Mouse (Mus musculus): ENCODE results near the gene Casp7.
"Not testable (repeated sequence)": the region's sequence is repeated elsewhere in the genome, so short reads cannot be mapped to it uniquely, and the experiment has no call there.

Gene Casp7

GRCm38 (mm10) chr19:56396669-56397621, at the start of gene Casp7:
TSS of gene Casp7 (plus strand) at chr19:56397129.
- DNase-seq (ENCODE audit: extremely low spot score): peak; percentile 81

- no peak for DNase-seq (ENCODE audit: extremely low spot score)
Observed at GRCm38 (mm10) chr19:56349295-56349694, 47.6 kb upstream of the Casp7 start.

- no peak for DNase-seq (ENCODE audit: extremely low spot score)
Observed at GRCm38 (mm10) chr19:56353689-56354088, 43.2 kb upstream of the Casp7 start.

- no peak for DNase-seq (ENCODE audit: extremely low spot score)
Observed at GRCm38 (mm10) chr19:56355201-56355600, 41.7 kb upstream of the Casp7 start.

GRCm38 (mm10) chr19:56356480-56357373, 40.2 kb upstream of the Casp7 start:
- peak; percentile 70 for DNase-seq (ENCODE audit: extremely low spot score)

- DNase-seq (ENCODE audit: extremely low spot score): not testable (repeated sequence)
Observed at GRCm38 (mm10) chr19:56357374-56357708, 39.6 kb upstream of the Casp7 start.

GRCm38 (mm10) chr19:56358890-56359289, 38.0 kb upstream of the Casp7 start:
- DNase-seq (ENCODE audit: extremely low spot score): no peak

- no peak for DNase-seq (ENCODE audit: extremely low spot score)
Observed at GRCm38 (mm10) chr19:56363721-56364460, 33.0 kb upstream of the Casp7 start.

- no peak for DNase-seq (ENCODE audit: extremely low spot score)
Observed at GRCm38 (mm10) chr19:56364563-56364962, 32.4 kb upstream of the Casp7 start.

GRCm38 (mm10) chr19:56366168-56366567, 30.8 kb upstream of the Casp7 start:
- DNase-seq (ENCODE audit: extremely low spot score): no peak

- no peak for DNase-seq (ENCODE audit: extremely low spot score)
Observed at GRCm38 (mm10) chr19:56366625-56367024, 30.3 kb upstream of the Casp7 start.

GRCm38 (mm10) chr19:56367778-56368177, 29.2 kb upstream of the Casp7 start:
- DNase-seq (ENCODE audit: extremely low spot score): no peak

- DNase-seq (ENCODE audit: extremely low spot score): no peak
Observed at GRCm38 (mm10) chr19:56368912-56369311, 28.0 kb upstream of the Casp7 start.

- no peak for DNase-seq (ENCODE audit: extremely low spot score)
Observed at GRCm38 (mm10) chr19:56370389-56371150, 26.4 kb upstream of the Casp7 start.

GRCm38 (mm10) chr19:56372226-56372625, 24.7 kb upstream of the Casp7 start:
- no peak for DNase-seq (ENCODE audit: extremely low spot score)

- no peak for DNase-seq (ENCODE audit: extremely low spot score)
Observed at GRCm38 (mm10) chr19:56373246-56373645, 23.7 kb upstream of the Casp7 start.

GRCm38 (mm10) chr19:56374011-56374410, 22.9 kb upstream of the Casp7 start:
- DNase-seq (ENCODE audit: extremely low spot score): no peak

GRCm38 (mm10) chr19:56378007-56378406, 18.9 kb upstream of the Casp7 start:
- DNase-seq (ENCODE audit: extremely low spot score): no peak

- no peak for DNase-seq (ENCODE audit: extremely low spot score)
Observed at GRCm38 (mm10) chr19:56378554-56379172, 18.3 kb upstream of the Casp7 start.

GRCm38 (mm10) chr19:56380341-56380740, 16.6 kb upstream of the Casp7 start:
- no peak for DNase-seq (ENCODE audit: extremely low spot score)

GRCm38 (mm10) chr19:56381407-56381806, 15.5 kb upstream of the Casp7 start:
- no peak for DNase-seq (ENCODE audit: extremely low spot score)

All from embryo, embryonic 9.5 days (tissue).